Mouse (Mus musculus): ENCODE data around the gene Rab29. TPM values are rescaled to one million over a fixed set of nuclear protein-coding genes. Genes with fewer than 3 reads are reported as not detected.
A peak's percentile ranks its signal among the peaks of the same experiment; 100 is the strongest.

Rab29 gene
- polyA plus RNA-seq, 1 experiment from 2014 or later: 12.9 TPM

GRCm38 (mm10) chr1:131828297-131829126 is 38.5 kb upstream of the Rab29 start:
- DNase-seq (ENCODE audit: low read depth, low spot score) (no peak), ATAC-seq (peak; percentile 41)
- CTCF ChIA-PET: no interaction called here
- no peaks in the 10 kb centered on the region for H3K27me3 ChIP-seq
- in situ Hi-C loops (cut with MboI; ENCODE audit: low pct_unique_long_range_greater_than_20kb): no loop called here
- TF ChIP-seq CTCF (IDR thresholded peaks at IDR 0.05): no peak
- POLR2A ChIA-PET: interaction anchor here (0.7 kb wide), 1 partner anchor 96 kb away, joined by 7 read pairs; no protein-coding TSS in a partner anchor

- TF ChIP-seq CTCF (IDR thresholded peaks at IDR 0.05): no peak
- ChIA-PET POLR2A (interaction anchor here (0.7 kb wide), 1 partner anchor 95 kb away, joined by 7 read pairs; no protein-coding TSS in a partner anchor), CTCF (no interaction called here)
- no peak for DNase-seq (ENCODE audit: low read depth, low spot score)
- in situ Hi-C loops (cut with MboI; ENCODE audit: low pct_unique_long_range_greater_than_20kb): no loop called here
- ATAC-seq: no peak
- no peaks in the 10 kb centered on the region for H3K27me3 ChIP-seq
Observed at GRCm38 (mm10) chr1:131829279-131829678, 37.7 kb upstream of the Rab29 start.

DNA sequence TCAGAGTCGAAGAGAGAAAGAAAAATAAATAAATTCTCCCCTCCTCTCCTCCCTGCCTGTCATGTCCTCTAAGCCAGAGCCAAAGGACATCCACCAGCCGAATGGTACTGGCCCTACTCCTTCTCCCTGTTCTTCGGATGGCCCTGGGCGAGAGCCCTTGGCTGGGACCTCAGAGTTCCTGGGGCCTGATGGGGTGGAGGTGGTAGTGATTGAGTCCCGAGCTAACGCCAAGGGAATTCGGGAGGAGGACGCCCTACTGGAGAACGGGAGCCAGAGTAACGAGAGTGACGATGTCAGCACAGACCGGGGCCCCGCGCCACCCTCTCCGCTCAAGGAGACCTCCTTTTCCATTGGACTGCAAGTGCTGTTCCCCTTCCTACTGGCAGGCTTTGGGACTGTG is 36.5 kb upstream of the Rab29 start:
- TF ChIP-seq CTCF (IDR thresholded peaks at IDR 0.05): no peak
- no peaks in the 10 kb centered on the region for H3K27me3 ChIP-seq
- POLR2A ChIA-PET: no interaction called here
- ATAC-seq: no peak
- CTCF ChIA-PET: interaction anchor here (1.2 kb wide), 1 partner anchor 495 kb away, joined by 3 read pairs; no protein-coding TSS in a partner anchor
- in situ Hi-C loops (cut with MboI; ENCODE audit: low pct_unique_long_range_greater_than_20kb): no loop called here
- DNase-seq (ENCODE audit: low read depth, low spot score): no peak

DNA sequence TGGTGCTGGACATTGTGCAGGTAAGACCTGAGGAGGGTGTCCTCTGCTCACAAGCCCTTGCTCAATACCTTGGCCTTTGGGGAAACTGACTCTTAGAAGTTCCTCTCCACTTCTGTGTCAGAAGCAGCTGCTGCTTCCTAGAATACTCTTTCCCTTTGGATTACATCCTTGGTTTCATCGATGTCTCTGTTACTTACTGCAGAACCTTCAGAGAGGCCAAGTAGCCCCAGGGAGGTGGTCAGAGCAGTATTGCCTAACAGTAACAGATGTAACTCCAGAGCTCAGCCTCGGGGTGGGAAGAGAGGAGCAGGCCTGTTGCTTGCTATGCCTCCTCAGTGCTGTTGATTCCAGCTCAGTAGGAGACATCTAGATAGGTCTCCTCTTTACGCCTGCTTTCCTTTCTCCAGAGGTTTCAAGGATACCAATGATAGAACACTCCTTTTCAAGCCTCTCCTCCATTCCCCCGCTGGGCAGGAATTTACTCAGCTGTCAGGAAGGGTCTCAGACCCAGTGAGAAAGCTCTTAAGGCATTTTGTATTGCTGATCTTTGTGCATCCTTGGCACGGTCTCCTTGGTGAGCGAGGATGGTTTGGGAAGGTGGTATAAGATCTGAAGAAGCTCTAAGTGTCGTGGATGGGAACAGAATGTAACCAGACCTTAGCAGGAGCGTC is 35.9 kb upstream of the Rab29 start:
- no peak for ATAC-seq
- POLR2A ChIA-PET: interaction anchor here (0.5 kb wide), 1 partner anchor 10 kb away, joined by 3 read pairs; no protein-coding TSS in a partner anchor

GRCm38 (mm10) chr1:131837035-131837434 is 30.0 kb upstream of the Rab29 start:
- TF ChIP-seq CTCF (IDR thresholded peaks at IDR 0.05): no peak
- no peak for DNase-seq (ENCODE audit: low read depth, low spot score)
- no peak for ATAC-seq
- in situ Hi-C loops (cut with MboI; ENCODE audit: low pct_unique_long_range_greater_than_20kb): no loop called here
- ChIA-PET CTCF (no interaction called here), POLR2A (no interaction called here)
- H3K27me3 ChIP-seq: no peaks in the 10 kb centered on the region

More for the DNA sequence above, 35.9 kb upstream of the Rab29 start:
- no peaks in the 10 kb centered on the region for H3K27me3 ChIP-seq
- in situ Hi-C loops (cut with MboI; ENCODE audit: low pct_unique_long_range_greater_than_20kb): no loop called here
- CTCF ChIA-PET: interaction anchor here (1.2 to 1.3 kb wide), 2 partner anchors 119 to 495 kb away, joined by 3 to 5 read pairs; no protein-coding TSS in a partner anchor
- no peak for DNase-seq (ENCODE audit: low read depth, low spot score)
- TF ChIP-seq CTCF (IDR thresholded peaks at IDR 0.05): no peak

GRCm38 (mm10) chr1:131838542-131838941 is 28.5 kb upstream of the Rab29 start:
- DNase-seq (ENCODE audit: low read depth, low spot score) (no peak), ATAC-seq (no peak)
- ChIA-PET CTCF (interaction anchor here (1.6 kb wide), 1 partner anchor 13 kb away, joined by 7 read pairs; no protein-coding TSS in a partner anchor), POLR2A (no interaction called here)
- in situ Hi-C loops (cut with MboI; ENCODE audit: low pct_unique_long_range_greater_than_20kb): no loop called here
- no peak for TF ChIP-seq CTCF (IDR thresholded peaks at IDR 0.05)
- no peaks in the 10 kb centered on the region for H3K27me3 ChIP-seq

DNA sequence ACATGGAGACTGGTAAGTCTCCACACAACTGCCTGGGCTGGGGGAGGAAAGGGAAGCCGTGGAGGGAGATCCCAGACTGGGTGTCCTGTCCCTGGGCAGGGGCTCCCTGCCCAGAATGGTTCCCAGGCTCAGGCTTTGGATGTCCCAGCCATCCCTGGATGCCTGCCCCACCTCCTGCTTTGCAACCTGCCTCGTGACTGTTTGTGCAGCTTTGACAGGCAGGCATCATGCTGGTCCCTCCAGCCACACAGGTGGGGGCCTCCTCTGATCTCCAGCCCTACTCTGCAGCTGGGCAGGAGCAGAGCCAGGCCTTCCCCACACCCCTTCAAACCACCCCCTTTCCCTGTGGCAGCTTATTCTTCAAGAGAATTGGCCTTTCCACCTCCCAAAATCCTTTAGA is 27.7 kb upstream of the Rab29 start:
- DNase-seq (ENCODE audit: low read depth, low spot score): no peak
- no peaks in the 10 kb centered on the region for H3K27me3 ChIP-seq
- POLR2A ChIA-PET: no interaction called here
- in situ Hi-C loops (cut with MboI; ENCODE audit: low pct_unique_long_range_greater_than_20kb): no loop called here
- no peak for ATAC-seq
- TF ChIP-seq CTCF (IDR thresholded peaks at IDR 0.05): no peak
- CTCF ChIA-PET: no interaction called here

- ChIA-PET POLR2A (no interaction called here), CTCF (no interaction called here)
- H3K27me3 ChIP-seq: no peaks in the 10 kb centered on the region
- ATAC-seq (no peak), DNase-seq (ENCODE audit: low read depth, low spot score) (no peak)
- no peak for TF ChIP-seq CTCF (IDR thresholded peaks at IDR 0.05)
- in situ Hi-C loops (cut with MboI; ENCODE audit: low pct_unique_long_range_greater_than_20kb): no loop called here
Observed at GRCm38 (mm10) chr1:131842221-131842620, 24.8 kb upstream of the Rab29 start.

DNA sequence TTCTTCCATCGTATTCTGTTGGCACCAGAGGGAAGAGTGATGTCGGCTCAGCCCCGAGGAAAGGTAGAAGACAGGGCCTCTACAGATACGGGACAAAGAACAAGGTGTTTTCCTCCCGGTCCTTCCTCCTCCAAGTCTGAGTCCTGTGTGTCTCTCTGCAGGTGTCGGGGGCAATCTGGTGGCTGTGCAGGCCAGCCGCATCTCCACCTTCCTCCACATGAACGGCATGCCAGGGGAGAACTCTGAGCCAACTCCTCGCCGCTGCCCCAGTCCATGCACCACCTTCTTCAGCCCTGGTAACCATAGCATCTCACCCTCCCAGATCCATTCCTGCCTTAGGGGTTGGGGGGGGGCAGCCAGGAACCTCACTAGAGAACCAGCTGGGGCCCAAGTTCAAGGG is 23.3 kb upstream of the Rab29 start:
- in situ Hi-C loops (cut with MboI; ENCODE audit: low pct_unique_long_range_greater_than_20kb): no loop called here
- TF ChIP-seq CTCF (IDR thresholded peaks at IDR 0.05): no peak
- ChIA-PET POLR2A (no interaction called here), CTCF (no interaction called here)
- no peaks in the 10 kb centered on the region for H3K27me3 ChIP-seq
- DNase-seq (ENCODE audit: low read depth, low spot score) (no peak), ATAC-seq (no peak)

DNA sequence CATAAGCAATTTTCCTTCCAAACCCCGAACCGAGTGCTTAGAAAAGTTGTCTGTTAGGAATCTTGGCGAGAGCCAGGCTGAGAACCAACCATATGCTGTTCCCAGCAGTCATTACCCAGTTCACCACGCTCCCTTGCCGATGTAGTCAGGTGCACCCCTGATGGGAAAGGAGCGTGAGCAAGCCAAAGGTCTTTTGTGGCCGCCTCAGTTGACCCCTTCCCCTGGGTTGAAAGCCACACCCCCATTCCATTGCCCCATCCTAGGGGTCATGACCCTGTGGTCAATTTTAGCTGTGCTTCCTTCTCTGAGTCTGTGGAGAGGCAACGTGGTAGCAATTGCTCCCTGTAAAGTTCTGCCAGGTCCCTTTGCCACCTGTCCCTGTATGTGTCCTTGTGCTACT is 22.1 kb upstream of the Rab29 start:
- in situ Hi-C loops (cut with MboI; ENCODE audit: low pct_unique_long_range_greater_than_20kb): no loop called here
- POLR2A ChIA-PET: no interaction called here
- TF ChIP-seq CTCF (IDR thresholded peaks at IDR 0.05): no peak
- DNase-seq (ENCODE audit: low read depth, low spot score): no peak
- H3K27me3 ChIP-seq: no peaks in the 10 kb centered on the region
- CTCF ChIA-PET: no interaction called here
- no peak for ATAC-seq

DNA sequence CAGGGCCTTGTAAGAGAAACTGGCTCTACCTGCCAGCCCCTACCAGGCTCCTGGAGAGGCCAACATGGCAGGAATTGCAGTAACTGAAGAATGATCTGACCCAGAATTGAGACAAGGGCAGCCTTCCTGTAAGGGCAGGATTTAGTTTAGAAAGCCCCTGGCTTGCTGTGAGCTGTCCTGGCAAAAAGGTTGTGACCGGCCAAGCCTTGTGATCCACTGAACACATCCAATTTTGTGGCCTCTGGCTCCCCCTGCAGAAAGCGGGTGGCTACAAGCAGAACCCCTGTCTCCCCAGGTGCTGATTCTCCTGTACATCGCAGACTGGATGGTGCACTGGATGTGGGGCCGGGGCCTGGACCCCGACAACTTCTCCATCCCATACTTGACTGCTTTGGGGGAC is 20.8 kb upstream of the Rab29 start:
- ChIA-PET CTCF (interaction anchor here (0.8 kb wide), 1 partner anchor 10 kb away, joined by 4 read pairs; no protein-coding TSS in a partner anchor), POLR2A (no interaction called here)
- DNase-seq (ENCODE audit: low read depth, low spot score): no peak

More for the DNA sequence above, 20.8 kb upstream of the Rab29 start:
- no peak for ATAC-seq
- in situ Hi-C loops (cut with MboI; ENCODE audit: low pct_unique_long_range_greater_than_20kb): no loop called here
- TF ChIP-seq CTCF (IDR thresholded peaks at IDR 0.05): no peak
- H3K27me3 ChIP-seq: no peaks in the 10 kb centered on the region
